Mouse (Mus musculus): ENCODE measurements around the gene Grk6.

Gene Grk6

DNA sequence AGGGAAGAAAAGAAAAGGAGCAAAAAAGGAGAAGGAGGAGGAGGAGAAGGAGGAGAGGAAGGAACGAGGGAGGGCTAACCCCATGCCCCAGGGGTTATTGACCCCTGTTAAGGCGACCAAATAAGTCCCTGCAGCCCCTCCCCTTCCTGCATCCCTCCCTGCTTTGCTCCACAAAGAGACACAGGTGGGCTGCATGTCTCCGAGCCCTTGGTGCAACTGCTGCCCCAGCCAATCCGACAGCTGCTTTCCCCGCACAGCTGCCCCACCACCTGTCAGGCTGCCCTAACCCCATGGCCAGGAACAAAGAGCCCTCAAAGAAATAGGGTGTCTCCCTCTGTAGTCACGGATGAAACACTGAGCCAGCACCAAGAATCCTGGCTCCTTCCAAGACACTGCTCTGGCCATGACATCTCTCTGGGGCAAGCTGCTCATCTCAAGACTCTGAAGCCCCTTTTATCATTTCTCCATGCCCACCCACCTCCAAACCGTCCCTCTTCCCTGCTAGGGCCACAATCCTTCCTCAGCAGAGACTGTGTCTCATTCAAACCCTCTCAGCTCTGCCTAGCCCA, 39.7 kb downstream of the Grk6 start:
- no peak for DNase-seq (ENCODE audit: low spot score)

DNA sequence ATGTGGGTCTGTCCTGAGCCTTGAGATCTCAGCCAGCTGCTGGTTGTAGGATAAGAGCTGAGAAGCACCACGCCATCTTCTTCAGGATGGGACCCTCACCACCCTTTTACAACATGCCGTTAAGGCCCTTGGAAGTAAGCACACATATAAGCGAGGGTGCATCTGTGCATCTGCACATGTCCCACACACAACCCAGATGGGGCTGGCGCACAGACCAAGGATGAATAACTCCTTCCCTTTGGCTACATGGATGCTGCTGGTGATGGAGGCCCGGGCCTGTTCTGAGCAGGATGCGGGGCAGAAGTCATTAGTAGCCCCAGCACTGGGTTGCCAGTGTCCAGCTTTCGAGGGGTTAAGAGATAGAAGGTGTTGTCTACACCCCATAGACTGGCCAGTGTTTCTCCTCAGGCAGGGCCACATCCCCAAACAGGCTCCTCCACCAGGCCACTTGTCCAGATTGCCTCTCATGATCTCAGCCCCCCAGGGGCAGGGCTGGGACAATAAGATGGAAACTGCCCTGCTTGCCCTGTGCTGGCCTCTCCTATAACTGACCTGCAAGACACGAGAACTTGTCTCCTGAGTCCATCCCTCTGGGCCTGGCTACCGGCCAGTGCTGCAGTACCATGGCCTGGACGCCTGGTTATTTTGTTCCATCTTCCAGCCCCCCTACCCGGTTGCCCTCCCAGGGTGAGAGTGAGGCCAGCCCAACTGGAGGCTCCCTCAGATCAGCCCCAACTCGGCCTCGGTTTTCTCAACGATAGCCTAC, 41.3 kb downstream of the Grk6 start:
- no peak for DNase-seq (ENCODE audit: low spot score)

DNA sequence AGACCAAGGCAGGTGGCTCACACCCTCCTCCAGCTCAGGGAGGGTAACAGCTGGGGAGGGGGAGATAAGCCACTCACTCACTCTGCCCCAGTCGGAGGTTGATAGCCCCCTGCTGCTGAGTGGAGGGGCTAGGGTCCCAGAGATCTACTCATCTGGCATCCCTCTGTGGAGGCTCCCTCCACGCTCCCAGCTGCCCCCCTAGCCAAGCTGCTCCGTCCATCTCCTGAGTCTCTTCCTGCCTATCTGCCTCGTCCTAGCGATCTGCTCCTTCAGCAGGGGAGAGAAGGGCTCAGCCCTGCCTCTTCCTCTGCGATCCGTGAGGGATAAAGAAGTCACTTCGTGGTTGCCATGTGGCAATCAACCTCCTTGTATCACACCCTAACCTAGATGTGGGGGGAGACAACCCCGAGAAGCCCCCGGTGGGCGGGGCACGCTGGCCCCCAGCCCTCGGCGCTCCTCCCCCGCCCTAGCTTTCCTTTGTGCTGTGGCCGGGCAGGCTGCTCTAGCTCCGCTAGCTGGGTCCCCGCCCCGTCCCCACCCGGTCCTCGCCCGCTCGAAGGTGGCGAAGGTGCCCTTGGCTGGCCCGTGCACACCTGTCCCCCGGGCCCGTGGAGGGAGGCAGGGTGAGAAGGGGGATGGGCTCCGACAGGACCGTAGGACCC, 42.2 kb downstream of the Grk6 start:
- DNase-seq (ENCODE audit: low spot score) = no peak

- DNase-seq (ENCODE audit: low spot score) = no peak
Measured at GRCm38 (mm10) chr13:55487578-55488498, 43.0 kb downstream of the Grk6 start, which contains the start of gene Dbn1. Dbn1 (minus strand) TSS chr13:55488111.

- no peak for DNase-seq (ENCODE audit: low spot score)
Measured at GRCm38 (mm10) chr13:55494257-55494656, 49.4 kb downstream of the Grk6 start.

- DNase-seq (ENCODE audit: low spot score) = no peak
Measured at GRCm38 (mm10) chr13:55494883-55495621, 50.2 kb downstream of the Grk6 start.

DNA sequence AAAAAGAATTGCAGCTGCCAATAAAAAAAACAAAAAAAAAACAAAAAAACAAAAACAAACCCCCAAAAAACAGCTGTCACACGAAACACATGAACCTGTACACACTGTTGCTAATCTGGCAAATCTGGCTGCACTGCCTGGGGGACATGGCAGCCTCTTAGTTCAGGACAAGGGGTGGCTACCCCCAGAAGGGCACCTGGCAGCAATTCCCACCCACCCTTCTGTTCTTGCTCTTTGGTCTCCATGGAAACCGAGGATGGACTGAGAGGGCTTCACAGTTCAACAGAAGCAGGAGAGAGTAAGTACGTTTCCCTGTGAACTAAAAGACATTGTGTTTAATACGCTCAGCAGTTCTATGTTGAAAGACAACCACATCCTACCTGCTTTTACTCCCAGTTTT, 50.8 kb downstream of the Grk6 start:
- no peak for DNase-seq (ENCODE audit: low spot score)

- no peak for DNase-seq (ENCODE audit: low spot score)
Measured at GRCm38 (mm10) chr13:55496661-55497060, 51.8 kb downstream of the Grk6 start.

DNA sequence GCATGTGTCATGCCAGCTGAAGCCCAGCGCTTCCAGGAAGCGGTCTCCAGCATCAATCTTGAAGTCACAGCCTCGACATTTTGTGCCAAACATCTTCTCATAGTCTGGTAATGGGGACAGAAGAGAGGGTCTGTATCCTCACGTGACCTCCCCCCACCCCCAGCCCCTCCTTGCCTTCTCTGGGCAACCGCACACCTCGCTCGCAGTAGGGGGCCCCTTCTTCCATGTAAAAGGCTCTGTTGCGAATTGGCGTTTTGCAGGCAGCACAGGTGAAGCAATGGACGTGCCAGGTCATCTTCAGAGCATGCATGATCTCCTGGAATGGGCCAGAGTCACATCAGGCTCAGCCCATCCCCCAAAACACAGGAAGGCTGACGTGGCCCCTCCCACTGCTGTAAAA, 54.0 kb downstream of the Grk6 start:
- no peak for DNase-seq (ENCODE audit: low spot score)

DNA sequence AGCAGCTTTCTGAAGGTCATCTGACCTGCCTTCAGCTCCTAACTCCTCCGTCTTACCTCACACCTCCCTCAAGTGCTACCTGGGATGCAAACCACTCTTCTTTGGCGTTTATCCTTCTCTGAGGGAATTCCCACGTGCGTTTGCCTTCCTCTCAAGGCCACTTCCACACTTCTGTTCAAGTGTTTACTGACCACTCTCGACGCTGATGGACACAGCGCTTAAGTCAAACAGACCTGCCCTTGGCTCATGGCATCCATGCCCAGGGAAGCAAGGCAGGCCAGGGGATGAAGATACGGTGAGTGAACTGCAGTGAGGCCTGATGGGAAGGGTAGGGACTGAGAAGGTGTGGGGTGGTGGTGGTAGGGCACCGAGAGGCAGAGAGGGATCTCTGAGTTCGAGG, 55.7 kb downstream of the Grk6 start:
- no peak for DNase-seq (ENCODE audit: low spot score)

DNA sequence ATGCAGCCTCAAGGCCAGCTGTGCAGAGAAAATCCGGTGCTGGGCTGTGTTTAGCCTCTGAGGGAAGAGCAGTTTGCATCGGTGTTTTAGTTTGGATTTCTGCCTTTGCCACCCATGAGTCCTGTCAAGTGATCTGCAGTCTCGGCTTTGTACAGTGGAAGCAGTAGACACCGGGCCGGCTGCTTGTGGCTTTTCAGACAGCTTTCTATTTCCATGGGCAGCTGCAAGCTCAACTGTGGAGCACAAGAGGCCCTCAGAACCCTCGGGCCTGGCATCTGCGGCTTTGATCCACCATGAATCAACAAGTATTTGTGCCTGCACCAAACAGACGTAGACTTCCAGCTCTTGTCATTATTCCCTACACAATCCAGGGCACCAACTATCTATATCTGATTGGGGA, 57.5 kb downstream of the Grk6 start:
- no peak for DNase-seq (ENCODE audit: low spot score)

DNA sequence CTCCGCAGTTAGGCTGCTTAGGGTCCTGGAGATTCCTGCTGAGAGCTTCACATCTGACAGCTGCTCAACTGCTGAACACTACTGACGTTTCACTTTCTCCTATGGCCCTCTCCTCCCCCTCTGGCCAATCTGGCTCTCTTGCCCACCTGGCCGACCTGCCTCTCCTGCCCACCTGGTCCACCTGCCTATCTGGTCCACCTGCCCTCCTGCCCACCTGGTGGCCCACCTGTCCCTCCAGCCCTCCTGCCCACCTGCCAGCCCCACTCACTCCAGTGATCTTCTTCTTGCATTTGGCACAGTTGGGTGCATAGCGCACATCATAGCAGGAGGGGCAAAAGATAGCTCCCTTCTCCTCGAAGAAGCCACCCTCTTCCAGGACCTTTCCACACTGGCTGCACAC, 59.5 kb downstream of the Grk6 start:
- no peak for DNase-seq (ENCODE audit: low spot score)

DNA sequence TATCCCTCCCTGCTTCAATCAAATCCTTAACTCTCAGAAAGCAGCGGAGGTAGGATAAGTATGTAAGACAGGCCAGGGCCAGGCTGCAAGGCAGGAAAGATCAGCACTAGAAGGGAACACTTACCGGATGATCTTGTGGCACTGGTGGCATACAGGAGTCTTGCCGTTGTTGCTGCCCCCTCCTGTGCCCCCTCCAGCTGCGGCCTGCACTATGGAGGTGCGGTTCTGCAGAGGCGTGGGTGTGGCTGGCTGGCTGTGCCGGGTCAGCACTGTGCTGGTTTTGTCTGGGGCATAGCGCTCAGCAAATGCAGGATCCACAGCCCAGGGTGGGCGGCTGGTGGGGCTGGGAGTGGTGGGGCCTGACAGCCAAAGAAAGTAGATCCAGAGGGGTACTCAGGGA, 60.9 kb downstream of the Grk6 start:
- DNase-seq (ENCODE audit: low spot score) = no peak

GRCm38 (mm10) chr13:55506697-55507096, 61.8 kb downstream of the Grk6 start:
- DNase-seq (ENCODE audit: low spot score) = no peak

DNA sequence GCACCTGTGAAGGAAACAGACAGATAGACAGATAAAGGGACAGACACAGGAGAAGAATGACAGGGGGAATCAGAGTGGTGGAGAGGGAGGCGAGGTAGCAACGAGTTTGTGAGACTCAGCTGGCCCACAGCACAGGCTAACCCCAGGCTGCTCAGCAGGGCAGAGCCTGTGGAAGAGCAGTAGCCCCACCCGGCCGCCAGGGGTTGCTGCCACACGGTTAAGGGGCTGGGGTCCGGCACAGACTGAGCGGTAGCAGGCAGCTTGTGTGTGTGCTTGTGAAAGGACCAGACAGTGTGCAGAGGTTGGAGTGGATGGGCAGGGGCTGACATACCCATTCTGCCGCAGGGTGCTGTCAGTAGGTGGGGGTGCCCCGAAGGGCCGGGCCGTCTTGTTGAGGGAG, 63.0 kb downstream of the Grk6 start:
- no peak for DNase-seq (ENCODE audit: low spot score)

DNA sequence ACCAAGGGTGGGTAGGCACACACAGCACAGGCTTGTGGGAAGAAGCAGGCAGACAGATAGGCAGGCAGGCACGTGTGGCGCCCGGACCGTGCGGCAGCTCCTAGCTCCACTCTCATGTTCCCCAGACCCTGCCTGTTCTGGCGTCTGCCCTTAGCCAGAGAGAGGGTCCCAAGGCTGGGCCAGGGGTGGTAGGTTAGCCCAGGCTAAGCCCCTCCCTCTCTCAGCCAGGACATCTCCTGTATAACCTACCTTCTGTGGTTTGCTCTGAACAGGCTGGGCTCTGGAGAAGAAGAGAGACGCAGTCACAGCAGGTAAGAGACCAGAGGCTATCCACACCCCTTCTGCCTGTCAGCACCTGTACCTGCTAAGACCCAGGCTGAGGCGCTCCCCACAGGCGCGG, 63.7 kb downstream of the Grk6 start:
- no peak for DNase-seq (ENCODE audit: low spot score)

- DNase-seq (ENCODE audit: low spot score) = no peak
Measured at GRCm38 (mm10) chr13:55510332-55510667, 65.4 kb downstream of the Grk6 start.
